Mouse (Mus musculus) MEL (cell line): ENCODE results near the gene Trio.

Experiments used
- CHD1 ChIP-seq: IDR thresholded peaks from 2 replicates; pipeline ENCODE4 v1.6.1; 2012; ENCODE audit warnings: low read depth, mild to moderate bottlenecking, inconsistent platforms, low read length, improper control_type of control experiment
- CTCF ChIP-seq, 3 experiments: IDR thresholded peaks in 2 of 3; conservative IDR thresholded peaks in 1 of 3; 2 replicates each; pipeline ENCODE4 v1.5.1; 2011 to 2012; ENCODE audit warnings: low read length in 3 of 3, low read depth in 2 of 3, mild to moderate bottlenecking in 2 of 3, improper control_type of control experiment in 1 of 3, inconsistent platforms in 1 of 3, mixed read lengths in 1 of 3, moderate library complexity in 1 of 3; ENCODE audit not compliant: control insufficient read depth in 1 of 3, insufficient read depth in 1 of 3, poor library complexity in 1 of 3, severe bottlenecking in 1 of 3
- EP300 ChIP-seq, 2 experiments: IDR thresholded peaks; 2 replicates each; pipeline ENCODE4 v1.6.1; 2011; ENCODE audit warnings: improper control_type of control experiment in 2 of 2, low read length in 2 of 2, low read depth in 1 of 2, mild to moderate bottlenecking in 1 of 2
- ETS1 ChIP-seq: IDR thresholded peaks from 2 replicates; pipeline ENCODE4 v1.6.1; 2012; ENCODE audit warnings: low read depth, mild to moderate bottlenecking, inconsistent platforms, low read length, improper control_type of control experiment, moderate library complexity
- GATA1 ChIP-seq: IDR thresholded peaks from 2 replicates; pipeline ENCODE4 v1.6.1; 2011; ENCODE audit warnings: low read depth, low read length, improper control_type of control experiment
- MAX ChIP-seq: IDR thresholded peaks from 2 replicates; pipeline ENCODE4 v1.6.1; 2011; ENCODE audit warnings: low read length, improper control_type of control experiment
- MXI1 ChIP-seq: IDR thresholded peaks from 2 replicates; pipeline ENCODE4 v1.6.1; 2011; ENCODE audit warnings: mild to moderate bottlenecking, low read depth, low read length, improper control_type of control experiment
- POLR2A ChIP-seq, 2 experiments: IDR thresholded peaks; 2 replicates each; pipeline ENCODE4 v1.6.1; 2011 to 2012; ENCODE audit warnings: low read length in 2 of 2, mild to moderate bottlenecking in 2 of 2, control low read depth in 1 of 2, improper control_type of control experiment in 1 of 2, low read depth in 1 of 2, moderate library complexity in 1 of 2; ENCODE audit not compliant: control insufficient read depth in 1 of 2, insufficient read depth in 1 of 2, poor library complexity in 1 of 2
- RAD21 ChIP-seq: IDR thresholded peaks from 2 replicates; pipeline ENCODE4 v1.6.1; 2011; ENCODE audit warnings: mild to moderate bottlenecking, low read depth, low read length, improper control_type of control experiment
- TBP ChIP-seq: IDR thresholded peaks from 2 replicates; pipeline ENCODE4 v1.8.0; 2011; ENCODE audit warnings: low read depth, low read length, improper control_type of control experiment
- TCF12 ChIP-seq: IDR thresholded peaks from 2 replicates; pipeline ENCODE4 v1.6.1; 2014; ENCODE audit warnings: low read depth, mild to moderate bottlenecking, inconsistent platforms, low read length, improper control_type of control experiment, moderate library complexity
- UBTF ChIP-seq: IDR thresholded peaks from 2 replicates; pipeline ENCODE4 v1.6.1; 2012; ENCODE audit warnings: low read depth, mild to moderate bottlenecking, inconsistent platforms, low read length, improper control_type of control experiment, moderate library complexity, borderline replicate concordance; ENCODE audit not compliant: insufficient read depth
- ZMIZ1 ChIP-seq: IDR thresholded peaks from 2 replicates; pipeline ENCODE4 v1.6.1; 2012; ENCODE audit warnings: low read depth, mild to moderate bottlenecking, inconsistent platforms, low read length, improper control_type of control experiment, moderate library complexity

DNA sequence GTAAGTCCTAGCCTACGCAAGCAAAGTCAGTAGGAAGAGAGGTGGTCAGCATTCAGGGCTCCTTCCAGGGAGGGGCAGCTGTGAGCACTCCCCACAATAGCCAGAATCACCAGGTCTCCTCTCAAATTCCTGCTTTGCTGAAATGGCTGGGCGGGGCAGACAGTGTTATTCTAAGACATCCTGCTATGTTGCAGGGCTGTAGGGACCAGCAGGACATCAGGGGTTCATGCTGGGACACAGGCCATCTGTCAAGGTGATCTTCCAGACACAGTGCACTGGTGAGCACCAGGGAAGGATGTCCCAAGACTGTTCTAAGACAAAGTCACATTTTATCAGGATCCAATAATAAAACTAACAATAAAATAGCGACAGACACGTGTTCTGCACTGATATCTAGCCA, 224.5 kb downstream of the Trio start:
- TF ChIP-seq CHD1 = no peak
- TF ChIP-seq GATA1 = no peak
- no peak for TF ChIP-seq ETS1
- no peak for TF ChIP-seq UBTF
- no peak for TF ChIP-seq CTCF (IDR thresholded peaks at IDR 0.05 in 2 of 3, conservative IDR thresholded peaks at IDR 0.05 in 1 of 3; ENCODE audit: control insufficient read depth in 1 of 3, insufficient read depth in 1 of 3, low read depth in 2 of 3, low read length in 3 of 3, poor library complexity in 1 of 3, severe bottlenecking in 1 of 3)
- TF ChIP-seq EP300 (IDR thresholded peaks at IDR 0.05; ENCODE audit: low read depth in 1 of 2, low read length in 2 of 2) = no peak
- no peak for TF ChIP-seq ZMIZ1
- no peak for TF ChIP-seq POLR2A (IDR thresholded peaks at IDR 0.05; ENCODE audit: control insufficient read depth in 1 of 2, insufficient read depth in 1 of 2, low read depth in 1 of 2, low read length in 2 of 2, poor library complexity in 1 of 2)
- no peak for TF ChIP-seq TCF12
- no peak for TF ChIP-seq TBP
- TF ChIP-seq RAD21 = no peak
- TF ChIP-seq MXI1 = no peak
- no peak for TF ChIP-seq MAX
